Mouse (Mus musculus) CH12.LX (cell line): Measurements from ENCODE around the gene Gatm. TPM values are rescaled to one million over a fixed set of nuclear protein-coding genes. Genes with fewer than 3 reads are reported as not detected.

ENCODE experiments used
- DNase-seq: peaks from one replicate; pipeline ENCODE4 v3.0.0-alpha.2; 2013; ENCODE audit errors: extremely low read depth
- H3K27ac ChIP-seq: 2 replicates; pipeline ENCODE4 v1.5.1; 2012; ENCODE audit warnings: low read depth, mild to moderate bottlenecking, control low read depth, moderate library complexity; ENCODE audit not compliant: insufficient read depth
- H3K27me3 ChIP-seq: replicated peaks from 2 replicates; pipeline ENCODE3; 2012; ENCODE audit warnings: inconsistent platforms
- H3K36me3 ChIP-seq, 2 experiments: replicated peaks in 1 of 2; 2 replicates each; pipeline versions ENCODE3 to v1.6.1; 2012; ENCODE audit warnings: inconsistent platforms in 1 of 2, low read length in 1 of 2, mild to moderate bottlenecking in 1 of 2, mixed read lengths in 1 of 2, moderate library complexity in 1 of 2; ENCODE audit not compliant: control insufficient read depth in 1 of 2, insufficient read depth in 1 of 2
- H3K4me1 ChIP-seq, 2 experiments: 2 replicates each; pipeline ENCODE4 v1.6.1; 2012; ENCODE audit warnings: inconsistent platforms in 1 of 2, moderate library complexity in 1 of 2; ENCODE audit not compliant: insufficient read depth in 2 of 2, control insufficient read depth in 1 of 2
- H3K4me2 ChIP-seq: 2 replicates; pipeline ENCODE4 v1.6.1; 2012; ENCODE audit warnings: low read depth, mild to moderate bottlenecking, control low read depth; ENCODE audit not compliant: poor library complexity, insufficient read depth, severe bottlenecking
- H3K4me3 ChIP-seq, 3 experiments: fragments of 150-350 bp in 1 of 3; sonication (generic) in 1 of 3; replicated peaks in 1 of 3; 2 replicates each; pipeline versions ENCODE3 to v1.5.1; 2011 to 2012; ENCODE audit warnings: low read depth in 2 of 3, low read length in 2 of 3, mild to moderate bottlenecking in 2 of 3, moderate library complexity in 2 of 3, control low read depth in 1 of 3, improper control_type of control experiment in 1 of 3, inconsistent platforms in 1 of 3, mixed read lengths in 1 of 3; ENCODE audit not compliant: poor library complexity in 1 of 3
- H3K79me2 ChIP-seq: replicated peaks from 2 replicates; pipeline ENCODE4 v1.6.1; 2012; ENCODE audit warnings: mild to moderate bottlenecking, moderate library complexity; ENCODE audit not compliant: control insufficient read depth, poor library complexity, insufficient read depth, severe bottlenecking; ENCODE audit errors: extremely low read depth
- H3K9ac ChIP-seq: 2 replicates; pipeline ENCODE4 v1.6.1; 2012; ENCODE audit warnings: low read depth, mild to moderate bottlenecking, control low read depth, moderate library complexity; ENCODE audit not compliant: insufficient read depth
- H3K9me3 ChIP-seq: replicated peaks from 2 replicates; pipeline ENCODE3; 2012; ENCODE audit warnings: low read length, inconsistent platforms, mixed read lengths
- BHLHE40 ChIP-seq: IDR thresholded peaks from 2 replicates; pipeline ENCODE4 v1.6.1; 2011; ENCODE audit warnings: mild to moderate bottlenecking, low read depth, low read length, improper control_type of control experiment
- CHD1 ChIP-seq: IDR thresholded peaks from 2 replicates; pipeline ENCODE4 v1.6.1; 2012; ENCODE audit warnings: low read depth, low read length, improper control_type of control experiment, inconsistent platforms
- CTCF ChIP-seq, 2 experiments: IDR thresholded peaks in 1 of 2; conservative IDR thresholded peaks in 1 of 2; 2 replicates each; pipeline ENCODE4 v1.5.1; 2011 to 2012; ENCODE audit warnings: low read depth in 2 of 2, low read length in 2 of 2, improper control_type of control experiment in 1 of 2, inconsistent platforms in 1 of 2, mild to moderate bottlenecking in 1 of 2, moderate library complexity in 1 of 2
- EP300 ChIP-seq: IDR thresholded peaks from 2 replicates; pipeline ENCODE4 v1.6.1; 2011; ENCODE audit warnings: low read length, improper control_type of control experiment
- IRF4 ChIP-seq: IDR thresholded peaks from 2 replicates; pipeline ENCODE4 v1.6.1; 2014; ENCODE audit warnings: low read depth, mild to moderate bottlenecking, inconsistent platforms, low read length, improper control_type of control experiment
- JUN ChIP-seq: IDR thresholded peaks from 2 replicates; pipeline ENCODE4 v1.6.1; 2011; ENCODE audit warnings: low read depth, mild to moderate bottlenecking, low read length, improper control_type of control experiment, moderate library complexity; ENCODE audit not compliant: insufficient read depth
- MAX ChIP-seq: IDR thresholded peaks from 2 replicates; pipeline ENCODE4 v1.6.1; 2011; ENCODE audit warnings: low read length, improper control_type of control experiment
- MAZ ChIP-seq: IDR thresholded peaks from 2 replicates; pipeline ENCODE4 v1.6.1; 2012; ENCODE audit warnings: low read depth, mild to moderate bottlenecking, inconsistent platforms, low read length, improper control_type of control experiment, moderate library complexity
- MYC ChIP-seq: IDR thresholded peaks from 2 replicates; pipeline ENCODE4 v1.6.1; 2011; ENCODE audit warnings: low read depth, mild to moderate bottlenecking, improper control_type of control experiment, low read length
- NELFE ChIP-seq: IDR thresholded peaks from 2 replicates; pipeline ENCODE4 v1.6.1; 2011; ENCODE audit warnings: low read depth, low read length, improper control_type of control experiment
- NRF1 ChIP-seq: IDR thresholded peaks from 2 replicates; pipeline ENCODE4 v1.6.1; 2014; ENCODE audit warnings: low read depth, mild to moderate bottlenecking, inconsistent platforms, low read length, improper control_type of control experiment, moderate library complexity
- POLR2A ChIP-seq: IDR thresholded peaks from 2 replicates; pipeline ENCODE4 v1.6.1; 2011; ENCODE audit warnings: low read depth, mild to moderate bottlenecking, improper control_type of control experiment, low read length
- POLR2AphosphoS2 ChIP-seq: IDR thresholded peaks from 2 replicates; pipeline ENCODE4 v1.6.1; 2011; ENCODE audit warnings: low read depth, low read length, improper control_type of control experiment
- RCOR1 ChIP-seq: conservative IDR thresholded peaks from 2 replicates; pipeline ENCODE4 v1.6.1; 2012; ENCODE audit warnings: low read depth, mild to moderate bottlenecking, inconsistent platforms, low read length, improper control_type of control experiment
- SIN3A ChIP-seq: IDR thresholded peaks from 2 replicates; pipeline ENCODE4 v1.6.1; 2012; ENCODE audit warnings: low read length, improper control_type of control experiment, inconsistent platforms
- TBP ChIP-seq: conservative IDR thresholded peaks from 2 replicates; pipeline ENCODE4 v1.6.1; 2011; ENCODE audit warnings: low read depth, low read length, improper control_type of control experiment
- TCF12 ChIP-seq: IDR thresholded peaks from 2 replicates; pipeline ENCODE4 v1.6.1; 2014; ENCODE audit warnings: low read depth, mild to moderate bottlenecking, inconsistent platforms, low read length, improper control_type of control experiment
- USF1 ChIP-seq: IDR thresholded peaks from 2 replicates; pipeline ENCODE4 v1.6.1; 2014; ENCODE audit warnings: low read depth, mild to moderate bottlenecking, inconsistent platforms, low read length, improper control_type of control experiment
- ZKSCAN1 ChIP-seq: IDR thresholded peaks from 2 replicates; pipeline ENCODE4 v1.6.1; 2012; ENCODE audit warnings: low read depth, inconsistent platforms, low read length, improper control_type of control experiment, borderline replicate concordance
- ZNF384 ChIP-seq: IDR thresholded peaks from 2 replicates; pipeline ENCODE4 v1.6.1; 2012; ENCODE audit warnings: low read depth, low read length, improper control_type of control experiment, inconsistent platforms
- dilution Hi-C: fragments of 300-500 bp; cut with MboI; formaldehyde crosslinking; loops from 2 replicates; pipeline ENCODE4 v1.14.3; 2020; ENCODE audit warnings: low sequenced_read_pairs; ENCODE audit not compliant: extremely low pct_unique_long_range_greater_than_20kb, extremely low pct_ligation_motif_present
- in situ Hi-C: fragments of 300-500 bp; cut with MboI; formaldehyde crosslinking; loops from 3 replicates; pipeline ENCODE4 v1.14.3; 2019; ENCODE audit warnings: low sequenced_read_pairs, low pct_ligation_motif_present, low pct_unique_long_range_greater_than_20kb, mixed read lengths
- polyA plus RNA-seq: library from polyadenylated mRNA; unstranded; fragments of >175 nt; gene quantifications from 2 replicates; pipeline ENCODE4 v1.2.1, GENCODE M21; 2012; ENCODE audit warnings: low read depth; ENCODE audit not compliant: insufficient read length
- total RNA-seq, 2 experiments: library from RNA; depleted of rRNA; stranded (reverse); fragments of 300-350 nt in 1 of 2; fragments of >200 nt in 1 of 2; gene quantifications; 2 replicates each; pipeline ENCODE4 v1.2.3; 2012 to 2014

Gene Gatm
- total and polyA plus RNA-seq, 3 experiments, result 13.0 to 46.0 (median 23.3) TPM

GRCm38 (mm10) chr2:122630465-122631225 lies 19.5 kb upstream of the Gatm start (continued):
- no peak for TF ChIP-seq EP300
- peak; percentile 93 for TF ChIP-seq TCF12
- TF ChIP-seq BHLHE40, result peak; percentile 87
- no peak for TF ChIP-seq JUN
- TF ChIP-seq ZNF384, result no peak
- no peak for TF ChIP-seq MYC
- no peak for TF ChIP-seq ZKSCAN1
- peak; percentile 91 for TF ChIP-seq TBP
- TF ChIP-seq CTCF (conservative IDR thresholded peaks at IDR 0.05 in 1 of 2, IDR thresholded peaks at IDR 0.05 in 1 of 2; ENCODE audit: low read depth in 2 of 2, low read length in 2 of 2), result no peak

GRCm38 (mm10) chr2:122629871-122630270 lies 18.8 kb upstream of the Gatm start:
- Histone ChIP-seq H3K4me2 (peak overlapping the region; percentile 91), H3K27me3 (no peaks in the 10 kb centered on the region), H3K36me3 (peaks cover 16 to 26% of the 10 kb centered on the region in 2 experiments), H3K27ac (peak overlapping the region; percentile 42; the same call in 1 of the 2 replicates), H3K4me3 (peak overlapping the region in 2 of 3 experiments; percentile 70 to 92), H3K79me2 (peaks cover 14% of the 10 kb centered on the region), H3K9me3 (no peaks in the 10 kb centered on the region), H3K4me1 (peaks cover 0 to 16% of the 10 kb centered on the region in 2 experiments; a peak in 2 of 4 replicates), H3K9ac (peak overlapping the region; percentile 21)
- in situ Hi-C loops (loop anchor here (10.0 kb wide), 2 partner anchors 55 to 125 kb away; no protein-coding TSS in a partner anchor), dilution Hi-C loops (no loop called here)
- no peak for DNase-seq
- TF ChIP-seq SIN3A (no peak), POLR2AphosphoS2 (no peak), IRF4 (no peak), MAZ (no peak), POLR2A (no peak), MAX (no peak), CHD1 (no peak), RCOR1 (no peak), NELFE (no peak), USF1 (no peak), EP300 (no peak), NRF1 (no peak)
